Mouse (Mus musculus) C2C12 (cell line): ENCODE measurements around the gene Pitpna. TPM values are rescaled to one million over a fixed set of nuclear protein-coding genes. Genes with fewer than 3 reads are reported as not detected.

Source experiments
- H3K27me3 ChIP-seq: one replicate; pipeline ENCODE4 v1.6.1; 2011; ENCODE audit not compliant: control insufficient read depth, insufficient read depth, insufficient read length
- H3K36me3 ChIP-seq: one replicate; pipeline ENCODE4 v1.6.1; 2011; ENCODE audit not compliant: control insufficient read depth, insufficient read depth
- H3K4me3 ChIP-seq: one replicate; pipeline ENCODE4 v1.5.1; 2011; ENCODE audit warnings: mild to moderate bottlenecking, control low read depth; ENCODE audit not compliant: poor library complexity, insufficient read depth, severe bottlenecking
- H3K79me2 ChIP-seq: one replicate; pipeline ENCODE4 v1.6.1; 2011; ENCODE audit not compliant: control insufficient read depth, insufficient read depth
- H3K79me3 ChIP-seq: one replicate; pipeline ENCODE4 v1.6.1; 2011; ENCODE audit warnings: low read depth, control low read depth
- H3ac ChIP-seq: one replicate; pipeline ENCODE3; 2011; ENCODE audit warnings: low read depth; ENCODE audit not compliant: control insufficient read depth, insufficient read length
- CEBPB ChIP-seq: IDR thresholded peaks from one replicate; pipeline ENCODE4 v1.6.1; 2011; ENCODE audit warnings: low read depth, mild to moderate bottlenecking, control low read depth, moderate library complexity
- CTCF ChIP-seq: IDR thresholded peaks from one replicate; pipeline ENCODE4 v1.5.1; 2011; ENCODE audit not compliant: control insufficient read depth, insufficient read depth, insufficient read length
- FOSL1 ChIP-seq: IDR thresholded peaks from one replicate; pipeline ENCODE4 v1.8.0; 2011; ENCODE audit warnings: mild to moderate bottlenecking, low read length; ENCODE audit not compliant: poor library complexity, insufficient read depth, severe bottlenecking
- MAX ChIP-seq: IDR thresholded peaks from one replicate; pipeline ENCODE4 v1.6.1; 2011; ENCODE audit warnings: mild to moderate bottlenecking, control low read depth
- MYOD1 ChIP-seq: IDR thresholded peaks from one replicate; pipeline ENCODE4 v1.6.1; 2011; ENCODE audit warnings: low read depth; ENCODE audit not compliant: control insufficient read depth, insufficient read length
- MYOG ChIP-seq: IDR thresholded peaks from one replicate; pipeline ENCODE4 v1.6.1; 2011; ENCODE audit not compliant: control insufficient read depth, insufficient read length; ENCODE audit errors: extremely low read depth
- USF1 ChIP-seq: IDR thresholded peaks from one replicate; pipeline ENCODE4 v1.6.1; 2011; ENCODE audit warnings: low read depth, mild to moderate bottlenecking, control low read depth, moderate library complexity
- polyA plus RNA-seq: library from polyadenylated mRNA; unstranded; fragments of >200 nt; fragmentation: generic; extraction: Trizol; gene quantifications from one replicate; pipeline ENCODE4 v1.2.1, GENCODE M21; 2012; ENCODE audit warnings: missing spikeins

The Pitpna gene
- polyA plus RNA-seq, 1 experiment: 118 TPM

DNA sequence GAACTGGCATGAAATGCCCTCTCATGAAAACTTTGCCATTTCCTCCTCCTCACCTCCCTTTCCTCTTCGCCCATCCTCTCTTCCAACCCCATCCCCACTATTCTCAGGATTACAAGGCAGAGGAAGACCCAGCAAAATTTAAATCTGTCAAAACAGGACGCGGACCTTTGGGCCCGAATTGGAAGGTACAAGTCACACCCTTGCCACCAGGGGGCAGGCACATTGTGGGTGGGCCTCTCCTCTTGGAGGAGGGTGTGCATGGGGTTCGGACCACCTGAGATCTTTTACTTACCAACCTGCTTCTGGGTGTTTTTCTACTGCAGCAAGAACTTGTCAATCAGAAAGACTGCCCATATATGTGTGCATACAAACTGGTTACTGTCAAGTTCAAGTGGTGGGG is 31.2 kb downstream of the Pitpna start:
- H3K79me2 ChIP-seq: no peaks in the 10 kb centered on the region
- H3K36me3 ChIP-seq: peaks cover 75% of the 10 kb centered on the region
- no peak overlapping the region for H3K4me3 ChIP-seq
- TF ChIP-seq FOSL1: no peak
- TF ChIP-seq CTCF: peak; percentile 10
- TF ChIP-seq MAX: no peak
- TF ChIP-seq USF1: no peak
- TF ChIP-seq CEBPB: no peak
- TF ChIP-seq MYOG: no peak
- H3K27me3 ChIP-seq: no peaks in the 10 kb centered on the region
- H3ac ChIP-seq: no peak overlapping the region
- H3K79me3 ChIP-seq: peaks cover 2% of the 10 kb centered on the region

- no peak overlapping the region for H3ac ChIP-seq
- TF ChIP-seq CEBPB (no peak), MAX (no peak), CTCF (no peak), MYOD1 (peak; percentile 21), USF1 (no peak), MYOG (no peak)
- peaks cover 2% of the 10 kb centered on the region for H3K79me3 ChIP-seq
- H3K27me3 ChIP-seq: no peaks in the 10 kb centered on the region
- no peaks in the 10 kb centered on the region for H3K79me2 ChIP-seq
- H3K4me3 ChIP-seq: no peak overlapping the region
- peaks cover 74% of the 10 kb centered on the region for H3K36me3 ChIP-seq
These were observed 32.4 kb downstream of the Pitpna start for GRCm38 (mm10) chr11:75620136-75620780.

DNA sequence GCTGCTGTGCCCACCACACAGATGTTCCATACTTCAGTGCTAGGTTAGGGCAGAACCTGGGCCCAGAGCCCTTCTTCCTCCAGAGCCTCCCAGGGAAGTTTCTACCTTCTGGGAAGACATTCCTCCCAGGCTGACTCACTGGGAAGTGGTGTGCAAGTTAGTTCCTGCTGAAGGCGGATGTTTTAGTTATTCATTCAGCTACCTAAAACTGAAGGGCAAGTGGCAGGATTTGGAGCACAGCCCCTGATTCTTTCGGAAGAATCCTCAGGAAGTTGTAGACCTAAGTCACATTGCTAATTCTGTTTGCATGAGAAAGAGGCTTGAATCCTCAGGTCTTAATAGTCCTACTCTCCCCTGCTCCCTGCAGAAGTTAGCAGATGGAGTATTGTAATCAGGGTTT is 33.5 kb downstream of the Pitpna start:
- Histone ChIP-seq H3K36me3 (peaks cover 74% of the 10 kb centered on the region), H3K4me3 (no peak overlapping the region)

GRCm38 (mm10) chr11:75622588-75623329 is 34.9 kb downstream of the Pitpna start:
- Histone ChIP-seq H3K79me2 (no peaks in the 10 kb centered on the region), H3K27me3 (no peaks in the 10 kb centered on the region), H3K4me3 (no peak overlapping the region), H3K79me3 (peaks cover 1% of the 10 kb centered on the region), H3ac (no peak overlapping the region), H3K36me3 (peaks cover 79% of the 10 kb centered on the region)
- TF ChIP-seq CEBPB (no peak), USF1 (no peak), MYOG (no peak), MAX (no peak), FOSL1 (no peak), MYOD1 (no peak), CTCF (no peak)

More for the DNA sequence above, 33.5 kb downstream of the Pitpna start:
- no peak overlapping the region for H3ac ChIP-seq
- no peaks in the 10 kb centered on the region for H3K27me3 ChIP-seq
- no peaks in the 10 kb centered on the region for H3K79me2 ChIP-seq
- peaks cover 2% of the 10 kb centered on the region for H3K79me3 ChIP-seq
- TF ChIP-seq CEBPB (no peak), FOSL1 (no peak), MYOG (no peak), CTCF (no peak), MYOD1 (no peak), MAX (no peak), USF1 (no peak)

DNA sequence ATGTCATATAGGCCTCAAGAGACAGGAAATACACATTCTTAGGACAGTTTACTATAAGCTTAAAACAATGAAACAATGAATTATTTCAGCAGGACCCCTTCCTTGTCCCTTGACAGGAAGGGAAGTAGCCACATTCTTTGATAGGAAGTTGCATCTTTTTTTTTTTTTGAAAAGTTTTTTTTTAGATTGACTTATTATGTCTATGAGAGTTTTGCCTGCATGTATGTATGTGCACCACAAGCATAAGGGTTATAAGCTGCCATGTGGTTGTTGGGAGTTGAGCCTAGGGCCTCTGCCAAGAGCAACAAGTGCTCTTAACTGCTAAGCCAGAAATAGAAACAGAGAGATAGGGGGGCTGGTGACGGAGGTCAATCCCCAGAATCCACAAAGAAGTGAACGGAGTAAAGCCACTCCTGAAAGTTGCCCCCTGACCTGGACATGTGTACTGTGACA is 36.2 kb downstream of the Pitpna start:
- Histone ChIP-seq H3K4me3 (no peak overlapping the region), H3K36me3 (peaks cover 86% of the 10 kb centered on the region), H3K79me3 (peaks cover 1% of the 10 kb centered on the region)

More for the DNA sequence above, 36.2 kb downstream of the Pitpna start:
- Histone ChIP-seq H3ac (no peak overlapping the region), H3K27me3 (no peaks in the 10 kb centered on the region), H3K79me2 (no peaks in the 10 kb centered on the region)
- TF ChIP-seq USF1 (no peak), MYOD1 (no peak), MYOG (no peak)
